Mouse (Mus musculus) CH12.LX (cell line): ENCODE measurements around the gene Slc2a5. TPM values are rescaled to one million over a fixed set of nuclear protein-coding genes. Genes with fewer than 3 reads are reported as not detected.

ENCODE experiments used
- DNase-seq: peaks from one replicate; pipeline ENCODE4 v3.0.0-alpha.2; 2013; ENCODE audit errors: extremely low read depth
- H3K27ac ChIP-seq: 2 replicates; pipeline ENCODE4 v1.5.1; 2012; ENCODE audit warnings: low read depth, mild to moderate bottlenecking, control low read depth, moderate library complexity; ENCODE audit not compliant: insufficient read depth
- H3K27me3 ChIP-seq: replicated peaks from 2 replicates; pipeline ENCODE3; 2012; ENCODE audit warnings: inconsistent platforms
- H3K36me3 ChIP-seq, 2 experiments: replicated peaks in 1 of 2; 2 replicates each; pipeline versions ENCODE3 to v1.6.1; 2012; ENCODE audit warnings: inconsistent platforms in 1 of 2, low read length in 1 of 2, mild to moderate bottlenecking in 1 of 2, mixed read lengths in 1 of 2, moderate library complexity in 1 of 2; ENCODE audit not compliant: control insufficient read depth in 1 of 2, insufficient read depth in 1 of 2
- H3K4me1 ChIP-seq, 2 experiments: 2 replicates each; pipeline ENCODE4 v1.6.1; 2012; ENCODE audit warnings: inconsistent platforms in 1 of 2, moderate library complexity in 1 of 2; ENCODE audit not compliant: insufficient read depth in 2 of 2, control insufficient read depth in 1 of 2
- H3K4me2 ChIP-seq: 2 replicates; pipeline ENCODE4 v1.6.1; 2012; ENCODE audit warnings: low read depth, mild to moderate bottlenecking, control low read depth; ENCODE audit not compliant: poor library complexity, insufficient read depth, severe bottlenecking
- H3K4me3 ChIP-seq, 3 experiments: fragments of 150-350 bp in 1 of 3; sonication (generic) in 1 of 3; replicated peaks in 1 of 3; 2 replicates each; pipeline versions ENCODE3 to v1.5.1; 2011 to 2012; ENCODE audit warnings: low read depth in 2 of 3, low read length in 2 of 3, mild to moderate bottlenecking in 2 of 3, moderate library complexity in 2 of 3, control low read depth in 1 of 3, improper control_type of control experiment in 1 of 3, inconsistent platforms in 1 of 3, mixed read lengths in 1 of 3; ENCODE audit not compliant: poor library complexity in 1 of 3
- H3K79me2 ChIP-seq: replicated peaks from 2 replicates; pipeline ENCODE4 v1.6.1; 2012; ENCODE audit warnings: mild to moderate bottlenecking, moderate library complexity; ENCODE audit not compliant: control insufficient read depth, poor library complexity, insufficient read depth, severe bottlenecking; ENCODE audit errors: extremely low read depth
- H3K9ac ChIP-seq: 2 replicates; pipeline ENCODE4 v1.6.1; 2012; ENCODE audit warnings: low read depth, mild to moderate bottlenecking, control low read depth, moderate library complexity; ENCODE audit not compliant: insufficient read depth
- H3K9me3 ChIP-seq: replicated peaks from 2 replicates; pipeline ENCODE3; 2012; ENCODE audit warnings: low read length, inconsistent platforms, mixed read lengths
- CHD1 ChIP-seq: IDR thresholded peaks from 2 replicates; pipeline ENCODE4 v1.6.1; 2012; ENCODE audit warnings: low read depth, low read length, improper control_type of control experiment, inconsistent platforms
- CHD2 ChIP-seq: IDR thresholded peaks from 2 replicates; pipeline ENCODE4 v1.6.1; 2011; ENCODE audit warnings: low read length, improper control_type of control experiment
- CTCF ChIP-seq, 2 experiments: IDR thresholded peaks in 1 of 2; conservative IDR thresholded peaks in 1 of 2; 2 replicates each; pipeline ENCODE4 v1.5.1; 2011 to 2012; ENCODE audit warnings: low read depth in 2 of 2, low read length in 2 of 2, improper control_type of control experiment in 1 of 2, inconsistent platforms in 1 of 2, mild to moderate bottlenecking in 1 of 2, moderate library complexity in 1 of 2
- E2F4 ChIP-seq: IDR thresholded peaks from 2 replicates; pipeline ENCODE4 v1.6.1; 2011; ENCODE audit warnings: low read depth, low read length, improper control_type of control experiment; ENCODE audit not compliant: insufficient replicate concordance
- EP300 ChIP-seq: IDR thresholded peaks from 2 replicates; pipeline ENCODE4 v1.6.1; 2011; ENCODE audit warnings: low read length, improper control_type of control experiment
- GABPA ChIP-seq: IDR thresholded peaks from 2 replicates; pipeline ENCODE4 v1.6.1; 2012; ENCODE audit warnings: low read depth, low read length, improper control_type of control experiment, inconsistent platforms; ENCODE audit not compliant: insufficient replicate concordance
- IRF4 ChIP-seq: IDR thresholded peaks from 2 replicates; pipeline ENCODE4 v1.6.1; 2014; ENCODE audit warnings: low read depth, mild to moderate bottlenecking, inconsistent platforms, low read length, improper control_type of control experiment
- JUN ChIP-seq: IDR thresholded peaks from 2 replicates; pipeline ENCODE4 v1.6.1; 2011; ENCODE audit warnings: low read depth, mild to moderate bottlenecking, low read length, improper control_type of control experiment, moderate library complexity; ENCODE audit not compliant: insufficient read depth
- JUND ChIP-seq: conservative IDR thresholded peaks from 2 replicates; pipeline ENCODE4 v1.6.1; 2011; ENCODE audit warnings: low read depth, low read length, improper control_type of control experiment
- MAZ ChIP-seq: IDR thresholded peaks from 2 replicates; pipeline ENCODE4 v1.6.1; 2012; ENCODE audit warnings: low read depth, mild to moderate bottlenecking, inconsistent platforms, low read length, improper control_type of control experiment, moderate library complexity
- MEF2A ChIP-seq: IDR thresholded peaks from 2 replicates; pipeline ENCODE4 v1.6.1; 2014; ENCODE audit warnings: low read depth, mild to moderate bottlenecking, inconsistent platforms, low read length, improper control_type of control experiment, borderline replicate concordance
- MXI1 ChIP-seq: IDR thresholded peaks from 2 replicates; pipeline ENCODE4 v1.6.1; 2011; ENCODE audit warnings: mild to moderate bottlenecking, low read depth, low read length, improper control_type of control experiment
- MYC ChIP-seq: IDR thresholded peaks from 2 replicates; pipeline ENCODE4 v1.6.1; 2011; ENCODE audit warnings: low read depth, mild to moderate bottlenecking, improper control_type of control experiment, low read length
- NELFE ChIP-seq: IDR thresholded peaks from 2 replicates; pipeline ENCODE4 v1.6.1; 2011; ENCODE audit warnings: low read depth, low read length, improper control_type of control experiment
- PAX5 ChIP-seq: IDR thresholded peaks from 2 replicates; pipeline ENCODE4 v1.6.1; 2012; ENCODE audit warnings: low read length, inconsistent platforms, mixed read lengths
- POLR2A ChIP-seq: IDR thresholded peaks from 2 replicates; pipeline ENCODE4 v1.6.1; 2011; ENCODE audit warnings: low read depth, mild to moderate bottlenecking, improper control_type of control experiment, low read length
- POLR2AphosphoS2 ChIP-seq: IDR thresholded peaks from 2 replicates; pipeline ENCODE4 v1.6.1; 2011; ENCODE audit warnings: low read depth, low read length, improper control_type of control experiment
- RAD21 ChIP-seq: IDR thresholded peaks from 2 replicates; pipeline ENCODE4 v1.6.1; 2011; ENCODE audit warnings: low read depth, mild to moderate bottlenecking, low read length, improper control_type of control experiment, moderate library complexity
- SIN3A ChIP-seq: IDR thresholded peaks from 2 replicates; pipeline ENCODE4 v1.6.1; 2012; ENCODE audit warnings: low read length, improper control_type of control experiment, inconsistent platforms
- TBP ChIP-seq: conservative IDR thresholded peaks from 2 replicates; pipeline ENCODE4 v1.6.1; 2011; ENCODE audit warnings: low read depth, low read length, improper control_type of control experiment
- UBTF ChIP-seq: IDR thresholded peaks from 2 replicates; pipeline ENCODE4 v1.6.1; 2012; ENCODE audit warnings: low read depth, mild to moderate bottlenecking, inconsistent platforms, low read length, improper control_type of control experiment, moderate library complexity
- USF1 ChIP-seq: IDR thresholded peaks from 2 replicates; pipeline ENCODE4 v1.6.1; 2014; ENCODE audit warnings: low read depth, mild to moderate bottlenecking, inconsistent platforms, low read length, improper control_type of control experiment
- USF2 ChIP-seq: conservative IDR thresholded peaks from 2 replicates; pipeline ENCODE4 v1.6.1; 2011; ENCODE audit warnings: low read depth, low read length, improper control_type of control experiment
- ZKSCAN1 ChIP-seq: IDR thresholded peaks from 2 replicates; pipeline ENCODE4 v1.6.1; 2012; ENCODE audit warnings: low read depth, inconsistent platforms, low read length, improper control_type of control experiment, borderline replicate concordance
- ZMIZ1 ChIP-seq: IDR thresholded peaks from 2 replicates; pipeline ENCODE4 v1.6.1; 2012; ENCODE audit warnings: low read depth, mild to moderate bottlenecking, inconsistent platforms, low read length, improper control_type of control experiment
- dilution Hi-C: fragments of 300-500 bp; cut with MboI; formaldehyde crosslinking; loops from 2 replicates; pipeline ENCODE4 v1.14.3; 2020; ENCODE audit warnings: low sequenced_read_pairs; ENCODE audit not compliant: extremely low pct_unique_long_range_greater_than_20kb, extremely low pct_ligation_motif_present
- in situ Hi-C: fragments of 300-500 bp; cut with MboI; formaldehyde crosslinking; loops from 3 replicates; pipeline ENCODE4 v1.14.3; 2019; ENCODE audit warnings: low sequenced_read_pairs, low pct_ligation_motif_present, low pct_unique_long_range_greater_than_20kb, mixed read lengths
- polyA plus RNA-seq: library from polyadenylated mRNA; unstranded; fragments of >175 nt; gene quantifications from 2 replicates; pipeline ENCODE4 v1.2.1, GENCODE M21; 2012; ENCODE audit warnings: low read depth; ENCODE audit not compliant: insufficient read length
- total RNA-seq, 2 experiments: library from RNA; depleted of rRNA; stranded (reverse); fragments of 300-350 nt in 1 of 2; fragments of >200 nt in 1 of 2; gene quantifications; 2 replicates each; pipeline ENCODE4 v1.2.3; 2012 to 2014

Gene Slc2a5
- total and polyA plus RNA-seq, 3 experiments, result 0.81 to 1.5 (median 1.4) TPM

GRCm38 (mm10) chr4:150102822-150103221, 16.3 kb upstream of the Slc2a5 start:
- Histone ChIP-seq H3K4me1 (peaks cover 9 to 15% of the 10 kb centered on the region in 2 experiments), H3K36me3 (peaks cover 3 to 57% of the 10 kb centered on the region in 2 experiments), H3K9me3 (no peaks in the 10 kb centered on the region), H3K79me2 (no peaks in the 10 kb centered on the region), H3K4me3 (no peak overlapping the region), H3K9ac (no peak overlapping the region), H3K27ac (no peak overlapping the region), H3K4me2 (no peak overlapping the region), H3K27me3 (no peaks in the 10 kb centered on the region)
- in situ Hi-C loops (loop anchor here (5.0 kb wide), 1 partner anchor 301 kb away; no protein-coding TSS in a partner anchor), dilution Hi-C loops (no loop called here)
- TF ChIP-seq IRF4 (no peak), USF1 (no peak), MXI1 (no peak), ZMIZ1 (no peak), TBP (no peak), MEF2A (no peak), SIN3A (no peak)
- DNase-seq, result no peak

- H3K27me3 ChIP-seq, result no peaks in the 10 kb centered on the region
- H3K9me3 ChIP-seq, result no peaks in the 10 kb centered on the region
- H3K36me3 ChIP-seq, result peaks cover 3 to 37% of the 10 kb centered on the region in 2 experiments
- in situ Hi-C loops, result no loop called here
- dilution Hi-C loops, result no loop called here
- no peaks in the 10 kb centered on the region for H3K79me2 ChIP-seq
- H3K4me2 ChIP-seq, result no peak overlapping the region
- DNase-seq, result no peak
- H3K4me3 ChIP-seq, result no peak overlapping the region
- no peak overlapping the region for H3K9ac ChIP-seq
- H3K4me1 ChIP-seq, result no peaks in the 10 kb centered on the region
- no peak overlapping the region for H3K27ac ChIP-seq
- no peak for TF ChIP-seq USF2
- no peak for TF ChIP-seq SIN3A
- no peak for TF ChIP-seq GABPA
- TF ChIP-seq MYC, result no peak
- no peak for TF ChIP-seq POLR2AphosphoS2
- TF ChIP-seq MEF2A, result no peak
These were observed 13.4 kb upstream of the Slc2a5 start for GRCm38 (mm10) chr4:150105671-150106070.

- Histone ChIP-seq H3K9me3 (no peaks in the 10 kb centered on the region), H3K4me1 (no peaks in the 10 kb centered on the region), H3K27ac (no peak overlapping the region), H3K36me3 (peaks cover under 1 to 27% of the 10 kb centered on the region in 2 experiments), H3K4me2 (no peak overlapping the region), H3K9ac (no peak overlapping the region), H3K79me2 (no peaks in the 10 kb centered on the region), H3K4me3 (no peak overlapping the region), H3K27me3 (no peaks in the 10 kb centered on the region)
- dilution Hi-C loops (no loop called here), in situ Hi-C loops (no loop called here)
- no peak for TF ChIP-seq CHD2
- TF ChIP-seq EP300, result no peak
- no peak for TF ChIP-seq CHD1
- TF ChIP-seq RAD21, result no peak
- TF ChIP-seq TBP, result no peak
- no peak for TF ChIP-seq ZMIZ1
- no peak for TF ChIP-seq UBTF
- TF ChIP-seq JUND, result no peak
- no peak for TF ChIP-seq NELFE
- TF ChIP-seq GABPA, result no peak
- no peak for TF ChIP-seq PAX5
- TF ChIP-seq USF1, result no peak
- TF ChIP-seq MYC, result no peak
- TF ChIP-seq POLR2A, result no peak
- TF ChIP-seq MAZ, result no peak
- no peak for TF ChIP-seq JUN
- no peak for TF ChIP-seq CTCF (conservative IDR thresholded peaks at IDR 0.05 in 1 of 2, IDR thresholded peaks at IDR 0.05 in 1 of 2; ENCODE audit: low read depth in 2 of 2, low read length in 2 of 2)
- no peak for TF ChIP-seq E2F4
- TF ChIP-seq ZKSCAN1, result no peak
- no peak for DNase-seq
These were observed 12.4 kb upstream of the Slc2a5 start for GRCm38 (mm10) chr4:150106637-150107036.
